Mouse (Mus musculus) natural killer cell, adult 2 months (primary cell): ENCODE measurements around the gene Flywch1.
"Not testable (repeated sequence)": the region's sequence is repeated elsewhere in the genome, so short reads cannot be mapped to it uniquely, and the experiment has no call there.

Source experiments
- DNase-seq, 2 experiments: peaks; one replicate each; pipeline ENCODE4 v3.0.0; 2022; ENCODE audit warnings: low spot score in 2 of 2

Gene Flywch1

DNA sequence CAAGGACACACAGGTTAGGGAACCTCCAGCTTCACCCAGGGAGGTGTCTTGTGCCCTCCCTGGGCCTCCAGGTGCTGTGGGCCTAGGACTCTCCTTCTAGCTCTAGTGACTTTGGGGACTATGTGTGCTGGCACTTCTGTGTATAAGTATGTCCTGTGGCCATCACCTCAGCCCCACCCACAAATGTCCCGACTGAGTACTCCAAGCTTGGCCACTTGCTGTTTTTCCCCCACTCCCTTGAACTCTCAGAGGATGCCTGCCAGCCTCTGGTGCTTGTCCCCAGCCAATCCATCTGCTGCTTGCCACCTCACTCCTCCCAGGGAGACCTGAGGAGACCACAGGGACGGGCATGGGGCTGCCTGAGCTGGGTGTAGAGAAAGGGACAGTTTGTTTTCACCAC is 7.0 kb upstream of the Flywch1 start:
- DNase-seq, result no peak

DNA sequence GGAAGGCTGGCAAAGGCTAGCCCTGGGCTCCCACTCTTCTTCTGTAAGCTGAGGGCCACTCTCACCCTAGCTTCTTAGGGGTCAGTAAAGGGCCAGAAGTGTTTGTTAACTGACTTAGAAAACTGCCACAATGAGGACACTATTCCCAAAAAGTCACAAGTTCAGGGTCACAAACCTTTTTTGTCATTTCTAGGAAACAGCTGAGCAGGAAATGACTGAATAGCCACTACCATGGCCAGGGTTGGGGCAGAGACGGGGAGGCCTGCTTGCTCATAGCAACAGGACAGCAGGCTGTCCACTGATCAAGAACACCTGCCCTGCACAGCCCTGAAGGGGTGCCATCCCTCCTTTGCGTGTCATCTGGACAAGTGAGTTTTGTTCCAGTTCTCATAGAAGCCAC is 5.7 kb upstream of the Flywch1 start:
- DNase-seq, result no peak

DNA sequence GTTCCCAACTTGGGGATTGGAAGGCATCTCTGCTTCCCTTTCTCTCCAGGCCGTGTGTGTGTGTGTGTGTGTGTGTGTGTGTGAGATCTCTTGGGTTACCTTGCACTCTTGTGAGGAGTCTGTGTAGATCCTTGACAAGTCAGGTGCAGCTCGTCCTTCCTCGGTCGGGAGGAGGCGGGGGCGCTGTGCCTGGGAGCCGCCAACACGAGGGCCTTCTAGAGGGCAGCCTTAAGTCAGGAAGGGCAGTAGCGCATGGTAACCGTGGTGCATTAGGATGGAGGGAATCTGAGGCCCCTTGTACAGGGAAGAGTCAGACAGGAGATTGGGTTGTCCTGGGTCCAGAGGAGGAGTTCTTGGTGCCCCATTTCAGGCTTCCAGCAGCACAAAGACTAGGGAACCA is 4.8 kb upstream of the Flywch1 start:
- DNase-seq, result no peak

DNA sequence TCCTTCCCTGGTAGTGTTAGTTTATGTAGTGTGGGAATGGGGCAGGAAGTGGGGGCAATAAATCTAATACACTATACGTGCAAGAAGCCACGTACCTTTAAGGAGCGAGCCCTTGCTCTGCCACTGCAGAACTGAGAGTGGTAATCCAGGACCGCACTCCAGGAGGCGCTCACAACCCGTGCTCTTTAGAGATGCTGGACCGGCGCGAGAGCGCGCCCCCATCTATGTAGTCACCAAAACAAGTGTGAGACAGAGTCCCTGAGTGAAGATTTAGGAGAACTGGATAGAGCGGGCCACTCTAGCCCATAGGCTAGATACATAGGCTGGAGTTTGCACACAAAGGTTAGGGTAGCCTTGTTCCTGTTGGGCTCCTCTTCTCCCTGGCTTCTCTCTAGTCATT is 2.7 kb upstream of the Flywch1 start:
- peak; percentile 82 to 89 for DNase-seq

DNA sequence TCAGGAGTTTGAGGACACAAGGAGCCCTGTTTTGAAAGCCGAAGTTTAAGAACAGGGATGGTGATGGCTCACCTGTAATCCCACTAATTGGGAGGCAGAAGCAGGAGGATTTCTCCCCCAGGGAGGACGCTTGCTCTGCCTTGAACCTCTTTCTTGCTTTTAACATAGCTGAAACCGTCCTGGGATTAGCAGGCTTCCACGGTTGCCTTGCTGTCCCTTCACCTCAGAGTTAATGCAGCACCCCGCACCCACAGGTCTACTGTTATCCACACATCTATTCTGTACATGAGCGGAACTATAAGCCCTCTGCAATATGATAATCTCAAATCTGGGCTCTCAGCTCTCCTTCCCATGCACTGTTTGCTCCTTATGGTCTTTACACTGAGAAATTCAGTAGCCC is 2.3 kb upstream of the Flywch1 start:
- no peak for DNase-seq

DNA sequence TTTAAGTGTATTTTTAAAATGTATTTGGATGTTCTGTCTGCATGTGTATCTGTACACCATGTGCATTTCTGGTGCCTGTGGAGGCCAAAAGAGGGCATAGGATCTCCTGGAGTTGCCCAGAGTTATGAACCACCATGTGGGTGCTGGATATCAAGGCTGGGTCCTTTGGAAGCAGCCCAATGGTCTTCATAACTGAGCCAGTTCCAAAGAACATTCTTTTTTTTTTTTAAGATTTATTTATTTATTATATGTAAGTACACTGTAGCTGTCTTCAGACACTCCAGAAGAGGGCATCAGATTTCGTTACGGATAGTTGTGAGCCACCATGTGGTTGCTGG is 786 bp upstream of the Flywch1 start:
- not testable (repeated sequence) for DNase-seq

DNA sequence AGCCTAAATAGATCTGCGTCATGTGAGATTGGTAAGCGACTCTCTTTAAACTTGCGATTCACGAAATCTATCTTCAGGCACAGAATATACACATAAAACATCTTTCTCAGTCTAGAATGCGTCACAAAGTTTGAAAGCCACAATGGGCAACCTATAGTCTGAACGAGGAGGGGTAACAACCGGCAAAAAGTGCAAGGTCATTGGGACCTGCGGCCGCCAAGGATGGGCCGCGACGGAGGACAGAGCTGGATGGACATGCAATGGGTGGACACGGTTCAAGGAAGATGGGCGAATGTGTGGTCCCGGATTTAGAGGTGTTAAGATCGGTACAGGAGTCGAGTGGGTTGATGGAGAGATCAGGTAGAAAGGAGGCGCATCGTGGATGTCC is 512 bp downstream of the Flywch1 start:
- DNase-seq, result no peak

DNA sequence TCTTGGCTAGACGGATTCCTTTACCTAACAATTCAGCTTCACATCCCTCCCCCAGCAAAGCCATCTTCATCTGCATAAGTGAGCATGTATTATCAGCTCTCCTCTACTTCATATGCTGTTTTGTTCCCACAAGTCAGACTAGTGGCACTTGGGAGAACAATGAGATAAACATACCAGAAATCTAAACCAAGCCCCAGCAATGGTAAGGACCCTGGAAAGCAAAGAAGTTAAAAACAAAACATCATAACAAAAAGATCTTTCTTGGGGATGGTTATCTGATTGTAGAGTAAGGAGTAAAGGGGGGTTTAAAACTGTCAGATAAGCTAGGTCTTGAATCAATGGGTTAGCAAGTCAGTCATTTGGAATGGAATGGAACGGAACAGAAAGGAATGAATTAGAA is 909 bp downstream of the Flywch1 start:
- no peak for DNase-seq

DNA sequence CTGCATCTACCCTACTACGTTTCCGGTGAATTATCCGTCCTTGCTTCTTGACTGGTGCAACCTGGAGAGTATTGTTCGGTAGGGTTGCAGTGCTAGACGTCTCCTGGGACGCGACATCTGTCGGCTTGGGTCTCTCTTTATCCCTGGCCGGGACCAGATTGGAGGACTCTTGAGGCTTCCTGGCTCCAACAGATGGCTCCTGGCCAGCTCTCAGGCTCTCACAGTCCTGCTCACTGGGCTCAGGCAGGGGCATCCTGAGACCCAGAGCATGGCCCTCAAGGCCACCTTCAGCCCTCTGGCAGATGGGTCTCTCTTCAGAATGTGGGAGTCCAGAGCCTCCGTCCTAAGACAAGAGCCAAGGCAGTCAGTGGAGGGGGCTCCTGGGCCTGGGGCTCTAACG is 8.4 kb downstream of the Flywch1 start:
- DNase-seq, result no peak

DNA sequence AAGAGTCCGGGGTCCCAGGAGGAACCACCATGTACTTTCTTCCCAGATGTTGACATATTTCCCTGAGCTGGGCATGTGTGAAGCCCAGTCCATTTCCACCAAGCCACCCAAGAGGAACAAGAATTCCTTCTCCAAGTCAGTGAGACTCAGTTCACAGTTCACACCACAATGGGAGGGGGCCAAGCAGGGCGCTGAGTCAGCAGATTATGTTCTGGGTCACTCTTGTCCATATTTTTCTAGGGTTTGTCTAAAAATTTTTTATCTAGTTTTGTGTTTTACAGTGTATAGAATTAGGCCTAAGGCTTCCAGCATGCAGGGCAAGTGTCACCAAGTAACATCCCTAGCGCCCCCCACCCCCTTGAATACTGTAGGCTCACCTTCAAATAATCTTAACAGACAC is 10.2 kb downstream of the Flywch1 start:
- DNase-seq, result no peak

DNA sequence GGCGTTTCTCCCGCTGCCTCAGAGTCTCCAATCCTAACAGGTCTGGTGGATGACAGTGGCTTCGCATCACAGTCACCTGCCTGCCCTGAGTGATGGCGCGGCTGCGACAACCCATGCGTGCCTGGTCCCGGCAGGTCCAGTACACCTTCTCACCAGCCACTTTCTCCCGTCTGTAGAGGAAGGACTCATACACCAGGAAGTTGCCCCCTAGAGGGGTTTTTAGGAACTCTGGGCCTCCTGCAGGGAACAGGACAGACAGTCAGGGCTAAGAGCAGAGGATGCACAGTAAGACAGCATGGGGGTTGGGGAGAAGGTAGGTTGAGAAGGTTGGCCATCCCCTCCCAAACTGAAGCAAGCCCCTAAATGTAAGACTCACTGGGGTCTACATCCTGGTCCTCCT is 11.2 kb downstream of the Flywch1 start:
- DNase-seq, result no peak

DNA sequence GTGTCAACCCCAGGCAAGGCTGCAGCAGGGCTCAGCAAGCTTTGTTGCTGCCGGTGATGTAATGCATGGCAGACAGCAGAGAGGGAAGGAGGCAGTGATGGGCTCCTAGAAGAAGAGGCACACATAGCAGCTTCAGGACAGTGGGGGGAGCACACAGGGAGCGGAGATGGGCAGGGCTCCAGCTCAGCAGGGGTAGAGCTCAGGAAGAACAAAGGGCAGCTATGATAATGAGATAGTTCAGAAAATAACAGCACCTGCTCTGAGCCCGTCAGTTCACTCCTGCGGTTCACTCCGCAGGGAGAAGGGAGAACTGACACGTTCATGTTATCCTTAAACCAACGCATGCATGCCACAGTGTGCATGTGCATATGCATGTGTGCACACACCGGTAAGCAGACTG is 12.6 kb downstream of the Flywch1 start:
- no peak for DNase-seq

DNA sequence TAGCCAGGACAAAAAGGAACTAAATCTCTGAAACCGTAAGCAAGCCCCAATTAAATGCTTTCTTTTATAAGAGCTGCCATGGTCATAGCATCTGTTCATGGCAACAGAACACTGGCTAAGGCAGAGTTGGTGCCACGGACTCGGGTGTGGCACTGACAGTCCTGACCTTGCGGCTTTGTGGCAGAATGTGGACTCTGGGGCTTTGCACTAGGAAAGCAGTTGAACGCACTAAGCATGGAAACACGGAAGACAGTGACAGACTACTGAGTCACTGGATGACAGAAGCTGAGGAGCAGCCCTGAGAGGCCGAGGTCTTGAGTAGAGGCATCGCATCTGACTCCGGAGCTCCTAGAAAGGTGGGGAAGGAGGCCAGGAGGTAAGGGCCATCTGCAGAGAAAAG is 13.8 kb downstream of the Flywch1 start:
- DNase-seq, result no peak

DNA sequence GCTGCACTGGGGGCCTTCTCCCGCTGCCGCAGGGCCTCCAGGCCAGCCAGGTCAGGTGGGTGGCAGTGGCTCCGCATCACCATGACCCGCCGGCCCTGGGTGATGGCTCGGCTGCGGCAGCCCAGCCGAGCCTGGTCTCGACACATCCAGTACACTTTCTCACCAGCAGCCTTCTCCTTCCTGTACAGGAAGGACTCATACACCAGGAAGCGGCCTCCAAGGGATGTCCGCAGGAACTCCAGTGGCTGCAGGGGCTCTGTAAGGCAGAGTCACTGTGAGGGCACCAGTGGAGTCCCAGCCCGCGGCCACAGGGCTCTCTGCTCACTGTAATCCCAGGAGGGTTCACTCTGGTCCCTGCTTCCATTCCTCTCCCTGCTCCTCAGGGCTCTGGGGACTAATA is 15.7 kb downstream of the Flywch1 start:
- no peak for DNase-seq

DNA sequence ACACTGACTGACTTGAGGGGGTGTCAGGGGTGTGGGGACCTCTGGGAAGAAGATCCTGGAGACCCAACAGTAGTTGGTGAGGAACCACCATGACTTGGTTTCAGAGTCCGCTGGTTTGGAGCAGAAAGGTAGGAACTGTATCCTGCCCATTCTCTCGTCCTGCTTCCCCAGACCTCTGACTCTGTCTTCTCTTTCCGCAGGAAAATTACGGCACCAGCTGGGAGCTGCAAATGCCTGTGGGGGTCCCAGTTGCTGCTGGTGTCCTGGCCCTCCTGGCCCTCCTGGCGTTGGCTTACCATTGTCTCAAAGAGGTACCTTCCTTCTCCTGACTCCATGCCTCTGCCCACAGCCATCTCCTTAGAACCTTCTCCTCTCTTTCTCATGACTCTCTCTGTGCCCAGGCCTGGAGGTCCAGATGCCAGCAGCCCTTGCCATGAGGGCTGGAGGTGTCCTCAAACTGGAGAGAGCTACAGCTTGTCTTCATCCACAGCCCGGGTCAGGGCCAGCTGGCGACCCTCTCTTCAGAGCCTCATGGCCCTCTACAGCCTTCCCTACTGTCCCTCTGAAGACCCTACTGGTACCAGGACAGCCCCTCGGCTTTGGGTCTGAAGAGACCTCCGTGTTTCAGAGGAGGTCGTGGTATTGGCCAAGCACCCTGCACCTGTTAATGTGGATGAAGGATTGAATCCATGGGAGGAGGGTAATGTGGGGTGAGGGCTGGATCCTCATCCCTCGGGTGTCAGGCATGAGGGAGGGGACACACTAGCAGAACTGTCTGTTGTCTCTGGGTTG is 21.8 kb downstream of the Flywch1 start:
- DNase-seq, result no peak

DNA sequence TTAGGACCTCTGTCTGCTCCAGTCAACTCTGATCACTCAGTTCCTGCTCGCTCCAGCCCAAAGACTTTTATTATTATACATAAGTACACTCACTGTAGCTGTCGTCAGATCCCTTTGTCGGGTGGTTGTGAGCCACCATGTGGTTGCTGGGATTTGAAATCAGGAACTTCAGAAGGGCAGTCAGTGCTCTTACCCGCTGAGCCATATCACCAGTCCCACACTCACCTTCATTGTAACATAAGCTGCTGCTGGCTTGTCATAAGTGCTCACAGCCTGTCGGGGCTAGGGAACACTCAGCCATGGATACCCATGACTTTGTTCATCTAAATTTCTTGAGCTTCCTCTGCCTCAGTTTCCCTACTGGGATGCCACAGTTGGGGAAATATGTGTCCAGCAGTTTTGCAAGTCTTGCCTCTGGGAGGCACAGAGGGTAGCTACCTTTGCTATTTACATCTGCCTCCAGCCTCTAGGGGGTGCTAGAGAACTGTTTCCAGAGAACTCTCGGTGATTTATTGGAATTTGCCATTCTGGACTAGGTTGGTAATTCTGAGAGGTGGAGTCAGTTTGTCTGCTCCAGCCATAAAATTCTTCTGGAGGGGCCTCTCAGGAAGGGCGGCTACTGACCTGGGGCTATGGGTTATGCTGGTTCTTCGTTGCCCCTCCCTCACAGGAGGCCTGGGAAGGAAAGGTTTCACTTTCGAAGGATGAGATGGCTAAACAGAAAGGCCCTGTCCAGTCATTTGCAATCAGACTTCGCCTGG is 22.6 kb downstream of the Flywch1 start:
- peak; percentile 71 to 72 for DNase-seq

DNA sequence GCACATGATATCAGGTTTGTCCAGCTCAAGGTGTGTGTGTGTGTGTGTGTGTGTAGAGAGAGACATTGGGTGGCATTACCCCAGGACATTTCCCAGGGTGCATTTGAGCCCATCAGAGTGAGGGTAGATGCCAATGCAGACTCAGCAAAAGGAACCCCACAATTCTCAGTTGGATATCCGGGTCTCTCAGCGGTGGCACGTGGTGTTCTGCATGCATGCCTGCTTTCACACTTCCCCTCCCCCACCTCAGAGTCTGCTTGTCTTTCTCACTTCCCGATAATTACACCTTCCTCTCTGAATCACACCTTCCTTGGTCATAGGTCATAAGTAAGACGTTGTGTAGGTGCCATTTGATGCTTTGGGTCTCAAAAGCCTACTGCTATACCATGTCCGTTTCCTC is 23.4 kb downstream of the Flywch1 start:
- peak; percentile 42 to 77 for DNase-seq

DNA sequence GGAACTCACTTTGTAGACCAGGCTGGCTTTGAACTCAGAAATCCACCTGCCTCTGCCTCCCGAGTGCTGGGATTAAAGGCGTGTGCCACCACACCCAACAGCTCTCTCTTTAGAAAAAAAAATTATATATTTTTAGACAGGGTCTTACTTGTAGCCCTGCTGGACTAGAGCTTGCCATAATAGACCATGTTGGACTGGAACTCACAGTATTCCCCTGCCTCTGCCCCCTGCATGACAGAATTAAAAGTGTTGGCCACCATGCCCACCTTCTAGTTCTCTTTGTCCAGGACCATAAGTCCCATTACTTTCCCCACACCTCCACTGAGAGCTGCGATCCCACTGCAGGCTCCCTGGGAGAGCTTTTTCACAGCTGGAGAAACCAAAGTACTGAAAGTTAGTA is 23.9 kb downstream of the Flywch1 start:
- DNase-seq, result no peak

DNA sequence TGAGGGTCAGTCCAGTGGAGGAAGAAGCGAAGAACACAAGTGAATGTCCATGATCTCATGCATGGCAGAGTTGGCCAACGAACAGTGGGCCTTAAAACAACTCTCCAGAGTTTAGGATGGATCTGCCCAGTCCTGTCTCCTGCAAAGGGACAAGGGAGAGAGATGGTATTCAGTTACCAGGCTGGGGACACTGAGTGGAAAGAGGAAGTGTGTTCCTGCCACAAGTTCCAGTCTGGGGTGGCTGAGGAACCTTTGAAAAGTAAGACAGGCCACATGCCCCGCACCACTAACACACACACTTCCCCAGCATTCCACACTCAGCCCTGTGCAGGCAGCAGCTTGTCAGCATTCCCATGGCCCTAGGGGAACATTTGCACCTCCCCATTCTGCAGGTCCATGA is 24.6 kb downstream of the Flywch1 start:
- DNase-seq, result no peak

DNA sequence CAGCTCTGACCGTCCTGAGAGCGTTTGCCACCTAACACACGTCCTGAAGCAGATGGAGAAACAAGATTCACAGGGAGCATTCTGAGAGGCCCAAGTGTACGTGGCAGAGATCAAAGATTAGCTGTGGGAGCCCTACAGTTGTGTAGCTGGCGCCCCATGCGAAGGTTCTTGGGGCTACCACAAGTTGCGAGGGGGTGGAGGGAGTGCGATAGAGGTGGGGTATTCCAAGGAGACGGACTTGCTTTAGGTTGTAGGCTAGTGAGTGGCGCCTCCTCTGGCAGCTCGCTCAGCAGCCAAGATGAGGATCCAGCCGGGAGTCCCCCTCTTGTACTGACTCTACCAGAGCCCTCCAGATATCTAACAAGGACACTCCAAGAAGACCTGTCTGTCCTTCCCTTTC is 25.1 kb downstream of the Flywch1 start:
- no peak for DNase-seq

DNA sequence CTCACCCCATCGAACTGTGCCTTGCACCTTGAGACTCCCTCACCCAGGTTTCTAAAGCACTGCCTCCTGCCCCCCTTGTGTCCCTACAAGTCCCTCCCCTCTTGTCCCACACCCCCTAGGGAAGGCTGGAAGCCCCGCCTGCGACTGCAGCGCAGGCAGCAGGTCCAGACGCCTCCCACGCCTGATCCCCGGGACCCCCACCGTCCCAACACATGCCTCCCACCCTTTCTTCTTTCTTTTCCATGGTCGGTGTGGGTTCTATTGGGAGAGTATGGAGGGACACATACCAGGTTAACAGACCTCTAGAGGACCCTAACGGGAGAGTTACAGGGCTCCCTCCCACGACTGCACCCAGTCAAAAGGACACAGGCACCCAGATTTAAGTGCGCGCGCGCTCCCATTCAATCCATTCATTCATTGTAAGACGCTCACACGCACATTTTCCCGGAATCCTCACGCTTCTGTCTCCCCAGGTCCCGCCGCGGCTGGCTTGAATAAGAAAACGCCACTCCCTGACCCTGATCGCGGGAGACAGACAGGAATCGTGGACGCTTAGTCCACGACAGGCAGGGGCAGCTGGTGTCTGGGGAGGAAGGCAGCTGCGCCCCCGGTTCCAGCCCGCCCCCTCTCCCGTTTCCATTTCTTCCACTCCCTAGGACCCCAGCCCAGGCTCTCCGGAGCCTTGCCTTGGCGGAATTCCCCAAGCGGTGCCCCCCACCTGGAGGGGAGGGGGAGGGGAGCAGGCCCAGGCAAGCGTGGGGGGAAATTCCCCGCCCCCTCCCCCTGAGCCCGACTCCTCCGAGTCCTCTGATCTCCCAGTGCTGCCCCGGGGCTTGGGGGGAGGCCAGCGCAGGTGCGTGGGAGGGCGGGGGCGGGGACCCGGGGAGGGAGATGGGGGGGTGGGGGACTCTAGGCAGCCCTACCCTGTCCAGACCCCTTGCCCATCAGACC is 25.8 kb downstream of the Flywch1 start, which contains the start of gene Kremen2:
TSS of gene Kremen2 (minus strand) at position 533 of the 951 bp plus-strand sequence.
- no peak for DNase-seq

DNA sequence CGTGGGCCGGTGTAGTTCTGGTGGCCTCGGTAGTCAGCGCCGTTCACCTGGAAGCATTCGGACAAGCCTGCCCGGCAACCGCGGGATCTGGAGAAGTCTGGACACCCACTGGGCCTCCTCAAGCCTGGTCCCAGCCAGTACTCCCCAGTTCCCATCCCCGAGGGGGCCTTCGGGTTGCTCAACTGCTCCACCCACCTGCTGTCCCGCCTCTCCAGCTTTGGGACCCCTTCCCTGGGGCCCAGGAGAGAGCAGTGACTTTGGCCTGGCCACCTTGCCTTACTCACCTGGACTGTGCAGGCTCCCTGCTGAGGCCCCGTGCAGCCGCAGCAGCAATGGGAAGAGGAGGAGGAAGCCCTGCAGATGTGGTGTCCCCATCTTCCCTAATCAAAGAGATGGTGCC is 26.8 kb downstream of the Flywch1 start:
- DNase-seq, result no peak
